Mouse (Mus musculus): ENCODE results near the gene Snai3.

Snai3 gene

GRCm38 (mm10) chr8:122459990-122460389 is 543 bp downstream of the Snai3 start:
- in situ Hi-C loops (cut with MseI, MboI): no loop called here

GRCm38 (mm10) chr8:122459218-122459900 is 1.2 kb downstream of the Snai3 start:
- in situ Hi-C loops (cut with MseI, MboI): no loop called here

GRCm38 (mm10) chr8:122457171-122457570 is 3.4 kb downstream of the Snai3 start:
- in situ Hi-C loops (cut with MseI, MboI): no loop called here

GRCm38 (mm10) chr8:122454409-122454808 is 6.1 kb downstream of the Snai3 start:
- in situ Hi-C loops (cut with MseI, MboI): no loop called here

- in situ Hi-C loops (cut with MseI, MboI): no loop called here
These were observed 8.4 kb downstream of the Snai3 start for GRCm38 (mm10) chr8:122452154-122452553.

GRCm38 (mm10) chr8:122451161-122451703 is 9.3 kb downstream of the Snai3 start:
- in situ Hi-C loops (cut with MseI, MboI): no loop called here

GRCm38 (mm10) chr8:122445203-122445602 is 15.3 kb downstream of the Snai3 start:
- in situ Hi-C loops (cut with MseI, MboI): no loop called here

GRCm38 (mm10) chr8:122444058-122444748 is 16.3 kb downstream of the Snai3 start:
- in situ Hi-C loops (cut with MseI, MboI): no loop called here

GRCm38 (mm10) chr8:122443262-122444006 is 17.1 kb downstream of the Snai3 start, which contains the start of gene Mvd:
TSS of gene Mvd (minus strand) at chr8:122443422.
- in situ Hi-C loops (cut with MseI, MboI): no loop called here

- in situ Hi-C loops (cut with MseI, MboI): no loop called here
These were observed 17.8 kb downstream of the Snai3 start for GRCm38 (mm10) chr8:122442781-122443180.

GRCm38 (mm10) chr8:122442356-122442755 is 18.2 kb downstream of the Snai3 start:
- in situ Hi-C loops (cut with MseI, MboI): no loop called here

GRCm38 (mm10) chr8:122441326-122441725 is 19.2 kb downstream of the Snai3 start:
- in situ Hi-C loops (cut with MseI, MboI): no loop called here

GRCm38 (mm10) chr8:122439336-122439735 is 21.2 kb downstream of the Snai3 start:
- in situ Hi-C loops (cut with MseI, MboI): no loop called here

- in situ Hi-C loops (cut with MseI, MboI): no loop called here
These were observed 22.7 kb downstream of the Snai3 start for GRCm38 (mm10) chr8:122437708-122438331.

- in situ Hi-C loops (cut with MseI, MboI): no loop called here
These were observed 23.9 kb downstream of the Snai3 start for GRCm38 (mm10) chr8:122436586-122437125.

GRCm38 (mm10) chr8:122436146-122436545 is 24.4 kb downstream of the Snai3 start:
- in situ Hi-C loops (cut with MseI, MboI): no loop called here

GRCm38 (mm10) chr8:122435375-122435774 is 25.2 kb downstream of the Snai3 start:
- in situ Hi-C loops (cut with MseI, MboI): no loop called here

GRCm38 (mm10) chr8:122433269-122433905 is 27.1 kb downstream of the Snai3 start:
- in situ Hi-C loops (cut with MseI, MboI): no loop called here

GRCm38 (mm10) chr8:122432443-122433268 is 27.9 kb downstream of the Snai3 start, which contains the start of gene Cyba:
TSS of gene Cyba (minus strand) at chr8:122432930.
- in situ Hi-C loops (cut with MseI, MboI): no loop called here
